Mouse (Mus musculus) ES-Bruce4 (cell line): ENCODE measurements around the gene Plcb1.

Experiments used
- CTCF ChIP-seq: IDR thresholded peaks from one replicate; pipeline ENCODE4 v1.8.1; 2011; ENCODE audit warnings: low read depth, low read length
- EP300 ChIP-seq: IDR thresholded peaks from 2 replicates; pipeline ENCODE4 v1.6.1; 2011; ENCODE audit warnings: low read depth, low read length; ENCODE audit not compliant: insufficient read depth

DNA sequence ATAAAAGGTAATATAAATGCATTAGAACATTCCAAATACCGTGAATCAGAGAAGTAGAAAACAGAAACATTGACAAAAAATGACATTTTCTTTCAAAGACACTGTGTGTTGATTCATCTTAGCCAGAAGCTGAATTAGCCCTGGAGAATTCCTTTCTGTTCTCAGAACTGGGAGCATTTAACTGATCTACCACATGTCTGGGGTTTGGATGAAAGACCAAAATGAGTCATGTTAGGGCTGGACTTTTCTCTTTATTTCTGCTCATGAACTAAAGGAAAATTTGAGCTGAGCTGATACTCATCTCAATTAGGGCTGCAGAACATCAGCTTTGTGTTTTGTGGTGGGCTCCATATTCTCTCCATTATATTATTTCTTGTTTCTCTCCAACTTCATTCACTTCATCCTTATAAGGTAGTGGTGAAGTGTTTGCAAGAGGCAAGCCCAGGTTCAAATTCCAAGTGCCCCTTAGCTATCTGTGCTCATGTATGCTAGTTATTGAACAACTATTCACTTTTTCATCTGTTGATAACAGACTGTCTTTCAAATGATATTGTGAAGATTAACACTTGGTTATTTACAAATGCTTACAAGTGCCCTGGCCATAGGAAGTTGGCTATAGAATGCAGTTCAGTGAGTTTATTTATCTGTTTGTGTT lies 456.9 kb downstream of the Plcb1 start:
- TF ChIP-seq CTCF (no peak), EP300 (no peak)
